Mouse (Mus musculus) gastrocnemius, adult 18-20 months (tissue): ENCODE measurements around the gene Rab3gap2. TPM values are rescaled to one million over a fixed set of nuclear protein-coding genes. Genes with fewer than 3 reads are reported as not detected.
A peak's percentile ranks its signal among the peaks of the same experiment; 100 is the strongest.
"Not testable (repeated sequence)": the region's sequence is repeated elsewhere in the genome, so short reads cannot be mapped to it uniquely, and the experiment has no call there.

Experiments used
- DNase-seq: peaks from one replicate; pipeline ENCODE4 v3.0.0; 2021; ENCODE audit warnings: low spot score
- total RNA-seq, 2 experiments: library from RNA; stranded (reverse); gene quantifications; 2 replicates each; pipeline ENCODE4 v1.2.3; 2021

The Rab3gap2 gene
- total RNA-seq, 2 experiments from 2014 or later, result 17.6 to 17.8 TPM

- peak; percentile 9 for DNase-seq
Observed at GRCm38 (mm10) chr1:185279288-185279687, 75.4 kb downstream of the Rab3gap2 start.

- DNase-seq, result no peak
Observed at GRCm38 (mm10) chr1:185280616-185281015, 76.7 kb downstream of the Rab3gap2 start.

- no peak for DNase-seq
Observed at GRCm38 (mm10) chr1:185282846-185283245, 78.9 kb downstream of the Rab3gap2 start.

- no peak for DNase-seq
Observed at GRCm38 (mm10) chr1:185283247-185283646, 79.3 kb downstream of the Rab3gap2 start.

- peak; percentile 51 for DNase-seq
Observed at GRCm38 (mm10) chr1:185284740-185285139, 80.8 kb downstream of the Rab3gap2 start.

DNA sequence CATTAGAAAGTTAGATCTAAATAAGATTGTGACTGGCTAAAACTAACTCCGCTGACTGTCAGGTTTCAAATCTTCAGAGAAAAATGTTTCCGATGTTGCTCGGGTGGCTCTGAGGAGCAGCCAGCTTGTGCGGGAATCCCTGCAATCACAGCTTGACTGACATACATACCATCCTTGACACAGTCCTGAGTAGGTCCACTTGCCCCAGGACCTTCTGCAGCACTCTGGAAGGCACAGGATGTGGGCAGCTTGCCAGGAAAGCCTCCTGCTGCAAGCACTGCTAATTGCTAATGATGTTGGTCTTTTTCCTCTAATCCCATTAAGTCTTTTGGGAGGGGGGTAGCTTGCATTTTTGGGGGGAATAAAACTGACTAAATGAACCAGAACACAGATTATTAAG is 81.3 kb downstream of the Rab3gap2 start:
- peak; percentile 30 for DNase-seq

GRCm38 (mm10) chr1:185287066-185287465 is 83.1 kb downstream of the Rab3gap2 start:
- DNase-seq, result no peak

GRCm38 (mm10) chr1:185289231-185289630 is 85.3 kb downstream of the Rab3gap2 start:
- DNase-seq, result peak; percentile 61

- no peak for DNase-seq
Observed at GRCm38 (mm10) chr1:185291336-185291735, 87.4 kb downstream of the Rab3gap2 start.

DNA sequence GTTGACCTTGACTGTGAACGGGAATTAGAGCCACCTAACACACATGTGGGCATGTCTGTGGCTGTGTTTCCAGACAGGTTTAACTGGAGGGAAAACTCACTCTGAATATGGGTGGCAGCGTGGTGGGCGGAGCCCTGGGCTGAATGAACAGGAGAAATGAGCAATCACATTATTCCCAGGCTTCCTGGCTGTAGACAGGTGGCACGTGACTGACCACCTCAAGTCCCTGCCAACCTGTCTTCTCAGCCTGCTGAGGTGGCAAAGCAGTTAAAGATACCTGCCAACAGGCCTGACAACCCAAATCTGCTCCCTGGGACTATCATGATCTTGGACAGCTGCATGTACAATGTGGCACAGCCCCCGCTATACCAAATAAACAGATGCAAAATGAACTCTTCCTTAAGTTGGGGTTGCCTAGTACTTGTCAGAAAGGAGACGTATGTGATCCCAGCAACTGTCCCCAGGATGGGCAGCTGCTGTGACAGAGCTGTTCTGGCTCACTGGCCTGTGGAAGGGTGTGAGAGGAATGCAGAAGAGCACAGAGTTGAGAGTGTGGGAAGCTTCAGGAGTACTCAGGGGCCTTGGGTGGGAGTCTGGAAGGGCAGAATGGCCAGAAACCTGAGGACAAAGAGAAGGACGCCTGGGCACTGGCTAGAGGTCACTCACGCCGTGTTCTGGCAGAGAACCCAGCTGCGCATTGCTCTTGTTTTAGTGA is 88.9 kb downstream of the Rab3gap2 start:
- no peak for DNase-seq

GRCm38 (mm10) chr1:185296850-185297249 is 92.9 kb downstream of the Rab3gap2 start:
- no peak for DNase-seq

DNA sequence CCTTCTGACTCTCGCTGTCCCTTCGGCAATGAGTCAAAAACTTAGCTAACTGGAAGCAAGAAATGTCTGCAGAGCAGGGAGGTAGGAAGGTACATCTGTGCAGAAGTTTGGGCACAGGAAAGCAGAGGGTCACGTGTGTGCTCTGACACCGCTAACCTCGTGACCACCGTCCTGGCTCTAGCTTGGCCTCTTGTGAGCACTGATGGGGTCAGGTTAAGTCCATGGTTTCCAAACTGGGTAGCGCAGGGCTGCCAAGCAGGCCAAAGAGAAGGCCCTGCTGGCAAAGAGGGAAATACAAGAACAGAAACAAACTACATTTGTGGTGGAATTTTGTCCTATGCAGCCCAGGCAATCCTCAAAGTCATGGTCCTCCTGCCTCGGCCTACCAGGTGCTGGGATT is 94.6 kb downstream of the Rab3gap2 start:
- peak; percentile 77 for DNase-seq

DNA sequence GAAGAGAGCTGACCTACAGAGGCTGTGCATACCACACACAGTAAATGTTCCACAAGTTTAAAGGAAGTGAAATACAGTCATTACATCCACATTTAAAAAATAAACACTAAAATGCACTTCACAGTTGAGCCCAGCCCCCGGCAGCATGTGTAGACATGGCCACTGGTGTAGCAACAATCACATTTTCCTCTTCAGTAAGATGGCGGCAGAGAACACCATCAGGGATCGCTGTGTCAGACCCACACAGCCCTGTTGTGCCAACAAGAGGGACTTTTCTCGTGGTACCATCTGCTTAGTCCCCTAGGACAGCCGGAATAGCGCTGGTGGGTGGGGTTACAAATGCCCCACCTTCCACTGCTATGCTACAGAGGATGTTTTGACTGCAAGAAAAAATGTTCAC is 98.9 kb downstream of the Rab3gap2 start:
- no peak for DNase-seq

DNA sequence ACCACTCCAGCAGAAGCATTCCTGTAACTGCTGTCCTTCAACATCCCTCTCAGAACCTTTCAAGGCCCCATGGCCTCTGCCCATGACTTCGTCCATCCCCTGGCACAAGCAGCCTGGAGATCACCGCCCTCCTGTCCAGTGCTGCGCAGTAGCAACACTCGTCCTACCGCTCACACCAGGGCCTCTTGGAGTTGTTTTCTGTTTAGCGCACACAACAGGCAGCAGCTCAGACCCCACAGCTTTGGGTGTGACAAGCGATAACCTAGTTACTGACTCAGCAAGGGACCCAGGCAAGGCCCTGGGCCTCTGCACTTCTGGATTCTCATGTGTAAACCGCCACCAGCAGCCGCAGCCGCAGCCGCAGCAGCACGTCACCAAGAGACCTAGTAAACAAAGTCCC is 102.9 kb downstream of the Rab3gap2 start:
- DNase-seq, result no peak

GRCm38 (mm10) chr1:185307645-185308044 is 103.7 kb downstream of the Rab3gap2 start:
- no peak for DNase-seq

DNA sequence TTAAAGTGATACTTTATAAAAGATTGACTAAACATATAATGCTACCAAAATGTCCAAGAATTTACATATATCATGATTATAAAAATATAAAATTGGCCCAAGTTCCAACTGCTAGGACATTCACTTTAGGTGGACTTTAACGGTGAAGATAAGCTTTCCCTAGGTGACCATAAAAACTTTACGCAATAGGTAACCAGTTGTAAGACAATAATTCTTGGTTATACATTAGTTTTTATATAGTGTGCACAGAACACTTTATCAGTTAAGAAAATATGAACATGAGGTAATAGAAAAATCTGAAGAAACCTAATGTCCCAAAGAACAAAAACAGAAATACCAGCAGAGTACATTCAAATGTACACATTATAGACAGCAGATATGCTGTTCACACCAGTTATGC is 104.4 kb downstream of the Rab3gap2 start:
- DNase-seq, result no peak

- DNase-seq, result peak; percentile 55
Observed at GRCm38 (mm10) chr1:185308908-185309307, 105.0 kb downstream of the Rab3gap2 start.

DNA sequence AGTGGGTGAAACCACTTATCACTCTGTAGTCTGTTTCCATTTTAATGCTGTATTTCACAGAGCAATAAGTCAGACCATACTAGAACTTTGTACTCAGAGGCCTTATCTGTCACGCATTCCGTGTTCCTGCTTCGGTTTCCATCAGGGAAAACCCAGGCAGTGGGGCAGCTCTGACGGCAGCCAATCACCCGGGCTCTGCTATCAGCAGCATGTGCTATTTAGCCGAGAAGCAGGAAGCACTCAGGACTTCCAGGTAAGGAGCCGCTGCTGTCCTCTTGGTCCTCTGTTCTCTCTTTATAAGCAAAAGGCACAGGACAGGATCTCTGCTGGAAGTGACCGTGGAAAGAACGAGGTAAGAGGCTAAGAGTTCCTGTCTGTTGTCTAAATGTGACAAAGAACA is 108.0 kb downstream of the Rab3gap2 start:
- no peak for DNase-seq

GRCm38 (mm10) chr1:185314546-185314945 is 110.6 kb downstream of the Rab3gap2 start:
- DNase-seq, result no peak

GRCm38 (mm10) chr1:185315846-185316568 is 112.1 kb downstream of the Rab3gap2 start:
- no peak for DNase-seq

DNA sequence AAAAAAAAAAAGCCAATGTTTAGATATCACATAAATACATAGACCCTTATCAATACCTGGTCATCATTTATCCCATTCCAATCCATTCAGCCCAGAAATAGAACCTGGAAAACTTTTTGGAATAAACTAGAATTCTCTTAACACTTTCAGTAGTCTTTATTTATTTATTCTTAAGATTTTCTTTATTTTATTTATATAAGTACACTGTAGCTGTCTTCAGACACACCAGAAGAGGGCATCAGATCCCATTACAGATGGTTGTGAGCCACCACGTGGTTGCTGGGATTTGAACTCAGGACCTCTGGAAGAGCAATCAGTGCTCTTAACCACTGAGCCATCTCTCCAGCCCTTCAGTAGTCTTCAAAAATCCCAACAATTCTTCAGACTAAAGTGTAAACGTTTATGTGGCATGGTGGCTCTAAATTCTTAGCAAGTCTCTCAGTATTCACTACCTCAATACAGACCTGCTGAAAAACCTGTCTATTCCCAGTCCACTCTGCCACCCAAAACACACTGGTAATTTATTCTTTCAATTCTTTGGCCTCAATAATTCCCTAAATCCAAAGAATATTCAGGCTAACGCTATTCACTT is 123.9 kb downstream of the Rab3gap2 start:
- DNase-seq, result not testable (repeated sequence)
